Mouse (Mus musculus): ENCODE results near the gene Ntng1.

DNA sequence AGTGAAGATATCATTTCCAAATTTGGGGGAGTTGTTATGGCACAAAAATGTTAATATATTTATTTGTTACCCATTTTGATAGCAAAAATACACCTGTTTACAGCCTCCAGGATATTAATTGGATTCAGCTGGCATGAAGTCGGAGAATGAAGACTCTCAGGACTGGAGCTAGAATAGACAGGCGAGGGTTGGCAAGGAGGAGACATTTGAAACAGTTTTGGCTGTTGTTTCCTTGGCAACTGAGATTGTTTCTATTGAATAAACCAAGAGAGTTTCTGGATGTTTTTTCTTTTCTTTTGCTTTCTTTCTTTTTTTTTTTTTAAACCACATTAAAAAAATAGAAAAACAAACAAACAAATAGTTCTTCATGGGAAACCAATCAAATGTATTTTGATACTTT is 159.7 kb downstream of the Ntng1 start:
- no peak for TF ChIP-seq CTCF (IDR thresholded peaks at IDR 0.05; ENCODE audit: low read depth, low read length)
- no peak for TF ChIP-seq EP300 (IDR thresholded peaks at IDR 0.05; ENCODE audit: insufficient read depth, low read depth, low read length)
